ENCODE assay signal across 27 mouse cellular contexts in the genomic region with DNA sequence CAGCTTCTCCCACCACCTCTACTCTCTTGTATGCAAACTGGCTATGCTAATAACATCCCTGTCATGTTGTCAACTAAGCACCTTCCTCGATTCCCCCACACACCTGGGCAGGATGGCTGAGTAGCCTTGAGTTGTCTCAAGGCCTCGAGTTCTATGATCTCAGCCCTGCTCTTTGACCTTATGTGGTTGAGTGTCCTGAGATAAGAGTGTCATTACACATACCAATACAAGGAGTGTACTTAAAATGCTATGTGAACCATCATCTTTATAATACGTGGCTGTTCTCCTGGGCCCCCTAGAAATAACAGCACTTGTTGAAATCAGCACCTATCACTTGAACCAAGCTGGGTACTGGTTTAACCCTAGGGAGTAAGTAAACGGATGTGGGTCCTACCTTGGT.
"Had no signal": no experiment of that assay in that cellular context is flagged by ENCODE, and none has a peak within 500 bp of the region (broad histone marks: within the 10 kb centered on the region; RNA-seq: fewer than 3 reads in every experiment).

No protein-coding gene starts in this region.

- H3K36me3 ChIP-seq: embryonic facial prominence, embryonic 10.5 days; embryonic facial prominence, embryonic 12.5 days; embryonic facial prominence, embryonic 13.5 days; embryonic facial prominence, embryonic 15.5 days; forebrain, embryonic 10.5 days; forebrain, embryonic 12.5 days; forebrain, embryonic 15.5 days had no signal

- H3K9me3 ChIP-seq: embryonic facial prominence, embryonic 10.5 days; embryonic facial prominence, embryonic 12.5 days; embryonic facial prominence, embryonic 13.5 days; embryonic facial prominence, embryonic 15.5 days; forebrain, embryonic 10.5 days; forebrain, embryonic 12.5 days; forebrain, embryonic 13.5 days; forebrain, embryonic 15.5 days had no signal

- H3K27me3 ChIP-seq: embryonic facial prominence, embryonic 12.5 days; embryonic facial prominence, embryonic 13.5 days; embryonic facial prominence, embryonic 15.5 days had no signal

- H3K4me1 ChIP-seq: embryonic facial prominence, embryonic 12.5 days; embryonic facial prominence, embryonic 15.5 days had no signal

- H3K4me2 ChIP-seq: embryonic facial prominence, embryonic 12.5 days; embryonic facial prominence, embryonic 13.5 days; embryonic facial prominence, embryonic 15.5 days; forebrain, embryonic 12.5 days; forebrain, embryonic 13.5 days; forebrain, embryonic 15.5 days had no signal

- DNase-seq: cerebellum, adult 8-10 months; cerebellum, adult 9-10 months; cerebellum, adult 9-11 months; cerebellum, postnatal 10 days; cerebellum, postnatal 14 days; cerebellum, postnatal 25 days; cerebellum, postnatal 36 days; embryo, embryonic 11 days; forebrain, postnatal 0 days; gastrocnemius, adult 2 months; gastrocnemius, postnatal 10 days; gastrocnemius, postnatal 14 days; gastrocnemius, postnatal 25 days; gastrocnemius, postnatal 36 days; heart, adult 18-20 months; heart, adult 2 months had no signal

- H3K9ac ChIP-seq: embryonic facial prominence, embryonic 12.5 days; embryonic facial prominence, embryonic 13.5 days; embryonic facial prominence, embryonic 15.5 days; forebrain, embryonic 12.5 days; forebrain, embryonic 13.5 days; forebrain, embryonic 15.5 days; forebrain, postnatal 0 days had no signal

- H3K27ac ChIP-seq: embryonic facial prominence, embryonic 10.5 days; embryonic facial prominence, embryonic 12.5 days; embryonic facial prominence, embryonic 13.5 days; embryonic facial prominence, embryonic 15.5 days; forebrain, embryonic 10.5 days; forebrain, embryonic 12.5 days; forebrain, embryonic 13.5 days; forebrain, embryonic 15.5 days; gastrocnemius, adult 2 months; heart, adult 2 months had no signal

- ATAC-seq: forebrain, embryonic 13.5 days; forebrain, embryonic 14.5 days; forebrain, embryonic 15.5 days; forebrain, embryonic 16.5 days; forebrain, postnatal 0 days had no signal

- H3K4me3 ChIP-seq: embryonic facial prominence, embryonic 10.5 days; embryonic facial prominence, embryonic 12.5 days; embryonic facial prominence, embryonic 13.5 days; embryonic facial prominence, embryonic 15.5 days; erythroblast, embryonic 14.5 days; forebrain, embryonic 10.5 days; forebrain, embryonic 12.5 days; forebrain, embryonic 13.5 days; forebrain, embryonic 15.5 days; gastrocnemius, adult 2 months; heart, adult 2 months had no signal
